Mouse (Mus musculus) spleen, adult 2 months (tissue): ENCODE results near the gene Lcn5.

ENCODE experiments used
- CTCF ChIP-seq: fragments of 200-500 bp; IDR thresholded peaks from 2 replicates; pipeline ENCODE4 v1.5.1; 2011; ENCODE audit warnings: mild to moderate bottlenecking, inconsistent platforms; ENCODE audit not compliant: insufficient read depth, insufficient read length, insufficient replicate concordance; ENCODE audit errors: extremely low read depth
- POLR2A ChIP-seq: fragments of 200-500 bp; IDR thresholded peaks from 2 replicates; pipeline ENCODE4 v1.6.1; 2011; ENCODE audit warnings: low read depth, low read length, inconsistent platforms

DNA sequence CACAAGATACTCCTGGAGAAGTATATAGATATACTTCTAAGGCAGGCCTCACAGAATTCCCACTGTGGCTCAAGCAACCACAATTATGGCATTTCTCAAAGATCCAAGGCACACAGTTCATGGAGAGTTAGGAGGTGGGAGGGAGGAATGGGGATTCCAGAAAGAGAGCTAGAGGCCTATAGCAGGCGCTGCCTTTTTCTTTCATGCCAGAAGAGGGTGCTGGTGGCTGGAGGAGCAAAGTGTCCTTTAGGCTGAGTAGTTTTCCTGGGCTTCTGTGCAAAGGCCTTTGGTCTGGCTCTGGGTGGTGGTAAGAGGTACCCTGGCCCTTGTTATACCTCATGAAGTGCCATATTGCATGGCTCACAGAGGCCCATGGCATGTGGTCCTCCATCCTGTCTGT, 23.7 kb upstream of the Lcn5 start:
- TF ChIP-seq POLR2A (no peak), CTCF (no peak)
